Mouse (Mus musculus) liver, embryonic 16.5 days (tissue): Measurements from ENCODE around the gene Pomc. TPM values are rescaled to one million over a fixed set of nuclear protein-coding genes. Genes with fewer than 3 reads are reported as not detected.
A peak's percentile ranks its signal among the peaks of the same experiment; 100 is the strongest.

ENCODE experiments used
- ATAC-seq: fragments of 200-750 bp; cut with Nextera tagmentation; 2 replicates; pipeline ENCODE4 v1.8.0; 2017; ENCODE audit warnings: low read depth, mild to moderate bottlenecking, moderate number of reproducible peaks, moderate library complexity
- H3K27ac ChIP-seq: fragments of 300-500 bp; sonication (generic); 2 replicates; pipeline ENCODE4 v1.5.1; 2014; ENCODE audit warnings: mild to moderate bottlenecking, low read length
- H3K27me3 ChIP-seq: fragments of 300-500 bp; sonication (generic); 2 replicates; pipeline ENCODE4 v1.6.1; 2014; ENCODE audit warnings: low read depth, low read length, mixed read lengths; ENCODE audit not compliant: control insufficient read depth, insufficient read depth
- H3K36me3 ChIP-seq: fragments of 300-500 bp; sonication (generic); 2 replicates; pipeline ENCODE4 v1.6.1; 2014; ENCODE audit warnings: mild to moderate bottlenecking; ENCODE audit not compliant: control insufficient read depth, insufficient read depth
- H3K4me1 ChIP-seq: fragments of 300-500 bp; sonication (generic); 2 replicates; pipeline ENCODE4 v1.6.1; 2014; ENCODE audit warnings: low read depth, low read length, mixed read lengths; ENCODE audit not compliant: control insufficient read depth
- H3K4me2 ChIP-seq: fragments of 300-500 bp; sonication (generic); 2 replicates; pipeline ENCODE4 v1.6.1; 2014; ENCODE audit warnings: low read depth, low read length, mixed read lengths
- H3K4me3 ChIP-seq: fragments of 300-500 bp; sonication (generic); 2 replicates; pipeline ENCODE4 v1.5.1; 2014; ENCODE audit warnings: low read depth, mild to moderate bottlenecking, low read length
- H3K9ac ChIP-seq: fragments of 300-500 bp; sonication (generic); 2 replicates; pipeline ENCODE4 v1.6.1; 2014; ENCODE audit warnings: low read depth, low read length
- H3K9me3 ChIP-seq: fragments of 300-500 bp; sonication (generic); replicated peaks from 2 replicates; pipeline ENCODE4 v1.6.1; 2016; ENCODE audit warnings: low read length; ENCODE audit not compliant: control insufficient read depth
- WGBS: fragments of 180-500 bp; shearing (Covaris S2); extraction: QIAGEN DNeasy Blood & Tissue Kit; methylation state at CpG from one replicate; pipeline ENCODE4 v1.1.7; 2014; ENCODE audit not compliant: insufficient replicate concordance; 5-methylcytosine and 5-hydroxymethylcytosine counted together
- polyA plus RNA-seq: library from polyadenylated mRNA; unstranded; fragments of >200 nt; fragmentation: Nextera tagmentation; extraction: Ambion mirVana; gene quantifications from 2 replicates; pipeline ENCODE4 v1.2.1, GENCODE M21; 2015

Gene Pomc
- polyA plus RNA-seq: 0.28 and 0.34 TPM in 2 replicates

DNA sequence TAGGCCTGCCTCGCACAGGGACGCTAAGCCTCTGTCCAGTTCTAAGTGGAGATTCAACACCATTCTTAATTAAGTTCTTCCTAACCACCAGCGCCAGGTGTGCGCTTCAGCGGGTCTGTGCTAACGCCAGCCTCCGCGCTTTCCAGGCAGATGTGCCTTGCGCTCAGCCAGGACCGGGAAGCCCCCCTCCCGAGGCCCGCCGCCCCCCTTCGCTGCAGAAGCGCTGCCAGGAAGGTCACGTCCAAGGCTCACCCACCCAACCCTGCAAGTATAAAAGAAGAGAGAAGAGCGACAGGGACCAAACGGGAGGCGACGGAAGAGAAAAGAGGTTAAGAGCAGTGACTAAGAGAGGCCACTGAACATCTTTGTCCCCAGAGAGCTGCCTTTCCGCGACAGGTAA is at the start of gene Pomc:
TSS of gene Pomc (plus strand) at position 301 of the 400 bp plus-strand sequence.
- 21% methylated on average over 22 of the region's 22 CpGs for WGBS
- Histone ChIP-seq H3K4me3 (no peak within 1 kb of the TSS), H3K9me3 (no peaks in the 10 kb centered on the region), H3K4me1 (no peaks in the 10 kb centered on the region), H3K36me3 (no peaks in the 10 kb centered on the region), H3K9ac (no peak within 1 kb of the TSS), H3K27ac (no peak within 1 kb of the TSS), H3K27me3 (peaks cover 5% of the 10 kb centered on the region), H3K4me2 (no peak within 1 kb of the TSS)
- ATAC-seq: no peak

- 79% methylated on average over 9 of the region's 9 CpGs for WGBS
- no peak for ATAC-seq
- H3K36me3 ChIP-seq: peaks cover 2% of the 10 kb centered on the region; the same call in 1 of the 2 replicates
- no peaks in the 10 kb centered on the region for H3K27me3 ChIP-seq
- H3K9ac ChIP-seq: no peak overlapping the region
- no peaks in the 10 kb centered on the region for H3K9me3 ChIP-seq
- no peak overlapping the region for H3K4me2 ChIP-seq
- no peak overlapping the region for H3K27ac ChIP-seq
- no peak overlapping the region for H3K4me3 ChIP-seq
- H3K4me1 ChIP-seq: no peaks in the 10 kb centered on the region
Observed at GRCm38 (mm10) chr12:3905436-3905835, 49.3 kb upstream of the Pomc start.

- no peaks in the 10 kb centered on the region for H3K9me3 ChIP-seq
- H3K27ac ChIP-seq: no peak overlapping the region
- no peak overlapping the region for H3K9ac ChIP-seq
- H3K4me3 ChIP-seq: no peak overlapping the region
- no peak for ATAC-seq
- no peaks in the 10 kb centered on the region for H3K27me3 ChIP-seq
- no peaks in the 10 kb centered on the region for H3K4me1 ChIP-seq
- H3K4me2 ChIP-seq: no peak overlapping the region
- H3K36me3 ChIP-seq: peaks cover 2% of the 10 kb centered on the region; the same call in 1 of the 2 replicates
Observed at GRCm38 (mm10) chr12:3906308-3906707, 48.4 kb upstream of the Pomc start.

- Histone ChIP-seq H3K4me1 (no peaks in the 10 kb centered on the region), H3K9me3 (no peaks in the 10 kb centered on the region), H3K9ac (no peak overlapping the region), H3K4me2 (no peak overlapping the region), H3K4me3 (no peak overlapping the region), H3K36me3 (0 out of 2 replicates have a peak, but pooled peaks cover 2% of the 10 kb centered on the region), H3K27ac (no peak overlapping the region), H3K27me3 (no peaks in the 10 kb centered on the region)
- WGBS: 80% methylated on average over 4 of the region's 4 CpGs
- no peak for ATAC-seq
Observed at GRCm38 (mm10) chr12:3907008-3907407, 47.7 kb upstream of the Pomc start.

- H3K4me1 ChIP-seq: no peaks in the 10 kb centered on the region
- H3K36me3 ChIP-seq: 0 out of 2 replicates have a peak, but pooled peaks cover 2% of the 10 kb centered on the region
- 81% methylated on average over 13 of the region's 13 CpGs for WGBS
- H3K9me3 ChIP-seq: no peaks in the 10 kb centered on the region
- no peaks in the 10 kb centered on the region for H3K27me3 ChIP-seq
- H3K4me2 ChIP-seq: no peak overlapping the region
- ATAC-seq: no peak
- no peak overlapping the region for H3K4me3 ChIP-seq
- no peak overlapping the region for H3K27ac ChIP-seq
- no peak overlapping the region for H3K9ac ChIP-seq
Observed at GRCm38 (mm10) chr12:3907418-3907817, 47.3 kb upstream of the Pomc start.

DNA sequence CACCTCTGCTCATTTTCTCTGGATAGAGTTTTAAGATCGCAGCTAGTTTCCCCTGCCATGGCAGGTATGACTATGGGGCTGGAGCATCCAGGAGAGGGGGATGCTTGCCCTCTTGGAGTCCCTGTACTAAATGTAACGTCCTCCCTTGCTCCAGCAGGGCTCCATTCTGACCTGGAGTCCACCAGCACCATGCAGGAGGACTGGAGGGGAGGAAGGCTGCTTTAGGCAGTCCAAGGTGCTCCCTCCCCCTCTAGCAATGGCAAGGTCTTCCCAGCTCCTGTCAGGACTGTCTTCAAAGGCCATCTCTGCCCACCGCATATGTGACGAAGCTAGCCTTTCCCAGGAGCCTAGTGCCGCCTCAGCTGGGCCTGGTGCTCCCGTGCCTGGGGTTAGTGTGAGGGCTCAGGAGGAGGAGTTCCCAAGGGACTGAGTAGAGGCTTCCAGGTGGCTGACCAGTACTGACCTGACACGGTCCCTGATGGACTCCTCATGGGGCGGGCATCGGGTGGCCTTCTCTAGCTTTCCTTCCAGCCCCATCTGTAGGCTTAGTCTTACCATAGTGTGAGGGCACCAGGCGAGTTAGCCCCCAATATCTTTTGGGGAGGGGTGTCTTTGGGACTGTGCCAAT is 44.2 kb upstream of the Pomc start:
- H3K9ac ChIP-seq: no peak overlapping the region
- H3K27ac ChIP-seq: no peak overlapping the region
- no peak overlapping the region for H3K4me2 ChIP-seq
- ATAC-seq: no peak
- no peaks in the 10 kb centered on the region for H3K27me3 ChIP-seq
- WGBS: 62% methylated on average over 10 of the region's 10 CpGs
- no peak overlapping the region for H3K4me3 ChIP-seq
- H3K9me3 ChIP-seq: no peaks in the 10 kb centered on the region
- no peaks in the 10 kb centered on the region; the same call in 1 of the 2 replicates for H3K4me1 ChIP-seq
- H3K36me3 ChIP-seq: 0 out of 2 replicates have a peak, but pooled peaks cover 2% of the 10 kb centered on the region

- WGBS: 69% methylated on average over 7 of the region's 7 CpGs
- no peak overlapping the region for H3K4me3 ChIP-seq
- no peak overlapping the region for H3K4me2 ChIP-seq
- 0 out of 2 replicates have a peak, but pooled peaks cover 2% of the 10 kb centered on the region for H3K36me3 ChIP-seq
- H3K27me3 ChIP-seq: no peaks in the 10 kb centered on the region
- no peak overlapping the region for H3K9ac ChIP-seq
- no peak overlapping the region for H3K27ac ChIP-seq
- no peaks in the 10 kb centered on the region for H3K9me3 ChIP-seq
- peak; percentile 38; the same call in 1 of the 2 replicates for ATAC-seq
- H3K4me1 ChIP-seq: no peaks in the 10 kb centered on the region; the same call in 1 of the 2 replicates
Observed at GRCm38 (mm10) chr12:3911831-3912348, 42.9 kb upstream of the Pomc start.

DNA sequence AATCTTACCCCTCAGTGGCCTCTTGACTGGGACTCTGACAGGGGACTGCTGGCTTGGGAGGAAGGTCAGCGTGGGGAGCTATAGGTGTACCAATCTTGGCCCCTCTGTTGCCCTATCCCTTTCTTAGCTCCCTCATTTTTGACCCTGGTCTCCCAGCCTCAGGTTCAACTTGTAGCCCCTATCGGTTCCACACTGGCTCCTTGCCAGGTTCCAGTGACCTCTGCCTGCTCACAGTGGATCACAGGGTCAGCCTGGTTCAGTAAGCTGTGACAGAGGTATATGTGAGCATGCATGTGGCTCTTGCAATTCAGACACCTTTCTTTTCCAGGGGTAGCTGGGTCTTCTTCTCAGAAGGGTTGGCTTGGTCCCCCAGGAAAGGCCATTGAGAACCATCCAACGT is 38.9 kb upstream of the Pomc start:
- Histone ChIP-seq H3K27ac (no peak overlapping the region), H3K4me1 (no peaks in the 10 kb centered on the region; the same call in 1 of the 2 replicates), H3K36me3 (no peaks in the 10 kb centered on the region), H3K9me3 (no peaks in the 10 kb centered on the region), H3K4me2 (no peak overlapping the region), H3K4me3 (no peak overlapping the region), H3K27me3 (no peaks in the 10 kb centered on the region), H3K9ac (no peak overlapping the region)
- ATAC-seq: peak; percentile 16; the same call in 1 of the 2 replicates
- 64% methylated on average over 3 of the region's 3 CpGs for WGBS

- 33% methylated on average over 14 of the region's 14 CpGs for WGBS
- Histone ChIP-seq H3K4me1 (no peaks in the 10 kb centered on the region; the same call in 1 of the 2 replicates), H3K9ac (no peak overlapping the region), H3K4me3 (no peak overlapping the region), H3K9me3 (no peaks in the 10 kb centered on the region), H3K27ac (no peak overlapping the region), H3K36me3 (no peaks in the 10 kb centered on the region), H3K27me3 (no peaks in the 10 kb centered on the region), H3K4me2 (no peak overlapping the region)
- no peak for ATAC-seq
Observed at GRCm38 (mm10) chr12:3917668-3918341, 36.9 kb upstream of the Pomc start.
